Mouse (Mus musculus): ENCODE data around the gene Rap1gds1.

DNA sequence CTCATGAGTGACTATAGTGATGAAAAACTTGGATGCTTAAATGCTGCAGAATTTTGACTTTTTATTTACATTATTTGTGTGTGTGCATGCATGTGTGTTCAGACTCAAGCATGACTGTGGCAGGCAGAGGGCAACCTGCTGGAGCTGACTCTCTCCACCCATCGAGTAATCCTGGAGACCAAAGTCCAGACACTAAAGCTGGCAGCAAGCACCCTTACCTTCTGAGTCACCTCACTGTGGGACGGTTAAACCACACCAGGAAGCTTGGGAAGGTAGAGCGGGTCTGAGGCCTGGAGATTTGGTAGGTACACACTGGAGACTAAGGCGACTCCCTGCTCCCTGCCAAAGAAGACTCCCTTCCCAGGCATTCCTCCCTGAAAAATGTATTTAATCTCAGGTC is 38.0 kb downstream of the Rap1gds1 start:
- TF ChIP-seq CTCF (IDR thresholded peaks at IDR 0.05; ENCODE audit: borderline replicate concordance, extremely low read depth, insufficient read depth, insufficient read length) = no peak
- no peak for TF ChIP-seq POLR2A (IDR thresholded peaks at IDR 0.05; ENCODE audit: borderline replicate concordance, extremely low read depth, insufficient read depth, insufficient read length, poor library complexity, severe bottlenecking)

Data from brain, embryonic 14.5 days (tissue).